Mouse (Mus musculus) CH12.LX (cell line): ENCODE results near the gene Pum2. TPM values are rescaled to one million over a fixed set of nuclear protein-coding genes. Genes with fewer than 3 reads are reported as not detected.

Source experiments
- DNase-seq: peaks from one replicate; pipeline ENCODE4 v3.0.0-alpha.2; 2013; ENCODE audit errors: extremely low read depth
- H3K27ac ChIP-seq: 2 replicates; pipeline ENCODE4 v1.5.1; 2012; ENCODE audit warnings: low read depth, mild to moderate bottlenecking, control low read depth, moderate library complexity; ENCODE audit not compliant: insufficient read depth
- H3K27me3 ChIP-seq: replicated peaks from 2 replicates; pipeline ENCODE3; 2012; ENCODE audit warnings: inconsistent platforms
- H3K36me3 ChIP-seq, 2 experiments: replicated peaks in 1 of 2; 2 replicates each; pipeline versions ENCODE3 to v1.6.1; 2012; ENCODE audit warnings: inconsistent platforms in 1 of 2, low read length in 1 of 2, mild to moderate bottlenecking in 1 of 2, mixed read lengths in 1 of 2, moderate library complexity in 1 of 2; ENCODE audit not compliant: control insufficient read depth in 1 of 2, insufficient read depth in 1 of 2
- H3K4me1 ChIP-seq, 2 experiments: 2 replicates each; pipeline ENCODE4 v1.6.1; 2012; ENCODE audit warnings: inconsistent platforms in 1 of 2, moderate library complexity in 1 of 2; ENCODE audit not compliant: insufficient read depth in 2 of 2, control insufficient read depth in 1 of 2
- H3K4me2 ChIP-seq: 2 replicates; pipeline ENCODE4 v1.6.1; 2012; ENCODE audit warnings: low read depth, mild to moderate bottlenecking, control low read depth; ENCODE audit not compliant: poor library complexity, insufficient read depth, severe bottlenecking
- H3K4me3 ChIP-seq, 3 experiments: fragments of 150-350 bp in 1 of 3; sonication (generic) in 1 of 3; replicated peaks in 1 of 3; 2 replicates each; pipeline versions ENCODE3 to v1.5.1; 2011 to 2012; ENCODE audit warnings: low read depth in 2 of 3, low read length in 2 of 3, mild to moderate bottlenecking in 2 of 3, moderate library complexity in 2 of 3, control low read depth in 1 of 3, improper control_type of control experiment in 1 of 3, inconsistent platforms in 1 of 3, mixed read lengths in 1 of 3; ENCODE audit not compliant: poor library complexity in 1 of 3
- H3K79me2 ChIP-seq: replicated peaks from 2 replicates; pipeline ENCODE4 v1.6.1; 2012; ENCODE audit warnings: mild to moderate bottlenecking, moderate library complexity; ENCODE audit not compliant: control insufficient read depth, poor library complexity, insufficient read depth, severe bottlenecking; ENCODE audit errors: extremely low read depth
- H3K9ac ChIP-seq: 2 replicates; pipeline ENCODE4 v1.6.1; 2012; ENCODE audit warnings: low read depth, mild to moderate bottlenecking, control low read depth, moderate library complexity; ENCODE audit not compliant: insufficient read depth
- H3K9me3 ChIP-seq: replicated peaks from 2 replicates; pipeline ENCODE3; 2012; ENCODE audit warnings: low read length, inconsistent platforms, mixed read lengths
- CHD2 ChIP-seq: IDR thresholded peaks from 2 replicates; pipeline ENCODE4 v1.6.1; 2011; ENCODE audit warnings: low read length, improper control_type of control experiment
- CTCF ChIP-seq, 2 experiments: IDR thresholded peaks in 1 of 2; conservative IDR thresholded peaks in 1 of 2; 2 replicates each; pipeline ENCODE4 v1.5.1; 2011 to 2012; ENCODE audit warnings: low read depth in 2 of 2, low read length in 2 of 2, improper control_type of control experiment in 1 of 2, inconsistent platforms in 1 of 2, mild to moderate bottlenecking in 1 of 2, moderate library complexity in 1 of 2
- ELF1 ChIP-seq: IDR thresholded peaks from 2 replicates; pipeline ENCODE4 v1.6.1; 2014; ENCODE audit warnings: low read depth, mild to moderate bottlenecking, inconsistent platforms, low read length, improper control_type of control experiment
- EP300 ChIP-seq: IDR thresholded peaks from 2 replicates; pipeline ENCODE4 v1.6.1; 2011; ENCODE audit warnings: low read length, improper control_type of control experiment
- IRF4 ChIP-seq: IDR thresholded peaks from 2 replicates; pipeline ENCODE4 v1.6.1; 2014; ENCODE audit warnings: low read depth, mild to moderate bottlenecking, inconsistent platforms, low read length, improper control_type of control experiment
- MAX ChIP-seq: IDR thresholded peaks from 2 replicates; pipeline ENCODE4 v1.6.1; 2011; ENCODE audit warnings: low read length, improper control_type of control experiment
- MAZ ChIP-seq: IDR thresholded peaks from 2 replicates; pipeline ENCODE4 v1.6.1; 2012; ENCODE audit warnings: low read depth, mild to moderate bottlenecking, inconsistent platforms, low read length, improper control_type of control experiment, moderate library complexity
- MXI1 ChIP-seq: IDR thresholded peaks from 2 replicates; pipeline ENCODE4 v1.6.1; 2011; ENCODE audit warnings: mild to moderate bottlenecking, low read depth, low read length, improper control_type of control experiment
- MYC ChIP-seq: IDR thresholded peaks from 2 replicates; pipeline ENCODE4 v1.6.1; 2011; ENCODE audit warnings: low read depth, mild to moderate bottlenecking, improper control_type of control experiment, low read length
- NELFE ChIP-seq: IDR thresholded peaks from 2 replicates; pipeline ENCODE4 v1.6.1; 2011; ENCODE audit warnings: low read depth, low read length, improper control_type of control experiment
- NRF1 ChIP-seq: IDR thresholded peaks from 2 replicates; pipeline ENCODE4 v1.6.1; 2014; ENCODE audit warnings: low read depth, mild to moderate bottlenecking, inconsistent platforms, low read length, improper control_type of control experiment, moderate library complexity
- PAX5 ChIP-seq: IDR thresholded peaks from 2 replicates; pipeline ENCODE4 v1.6.1; 2012; ENCODE audit warnings: low read length, inconsistent platforms, mixed read lengths
- POLR2AphosphoS2 ChIP-seq: IDR thresholded peaks from 2 replicates; pipeline ENCODE4 v1.6.1; 2011; ENCODE audit warnings: low read depth, low read length, improper control_type of control experiment
- SIN3A ChIP-seq: IDR thresholded peaks from 2 replicates; pipeline ENCODE4 v1.6.1; 2012; ENCODE audit warnings: low read length, improper control_type of control experiment, inconsistent platforms
- TBP ChIP-seq: conservative IDR thresholded peaks from 2 replicates; pipeline ENCODE4 v1.6.1; 2011; ENCODE audit warnings: low read depth, low read length, improper control_type of control experiment
- UBTF ChIP-seq: IDR thresholded peaks from 2 replicates; pipeline ENCODE4 v1.6.1; 2012; ENCODE audit warnings: low read depth, mild to moderate bottlenecking, inconsistent platforms, low read length, improper control_type of control experiment, moderate library complexity
- ZKSCAN1 ChIP-seq: IDR thresholded peaks from 2 replicates; pipeline ENCODE4 v1.6.1; 2012; ENCODE audit warnings: low read depth, inconsistent platforms, low read length, improper control_type of control experiment, borderline replicate concordance
- dilution Hi-C: fragments of 300-500 bp; cut with MboI; formaldehyde crosslinking; loops from 2 replicates; pipeline ENCODE4 v1.14.3; 2020; ENCODE audit warnings: low sequenced_read_pairs; ENCODE audit not compliant: extremely low pct_unique_long_range_greater_than_20kb, extremely low pct_ligation_motif_present
- in situ Hi-C: fragments of 300-500 bp; cut with MboI; formaldehyde crosslinking; loops from 3 replicates; pipeline ENCODE4 v1.14.3; 2019; ENCODE audit warnings: low sequenced_read_pairs, low pct_ligation_motif_present, low pct_unique_long_range_greater_than_20kb, mixed read lengths
- polyA plus RNA-seq: library from polyadenylated mRNA; unstranded; fragments of >175 nt; gene quantifications from 2 replicates; pipeline ENCODE4 v1.2.1, GENCODE M21; 2012; ENCODE audit warnings: low read depth; ENCODE audit not compliant: insufficient read length
- total RNA-seq, 2 experiments: library from RNA; depleted of rRNA; stranded (reverse); fragments of 300-350 nt in 1 of 2; fragments of >200 nt in 1 of 2; gene quantifications; 2 replicates each; pipeline ENCODE4 v1.2.3; 2012 to 2014

The Pum2 gene
- total and polyA plus RNA-seq, 3 experiments, result 52.9 to 90.2 (median 62.7) TPM

GRCm38 (mm10) chr12:8770946-8771843 lies 97.3 kb downstream of the Pum2 start, which contains the start of gene Sdc1 (continued):
- TF ChIP-seq TBP (no peak), POLR2AphosphoS2 (no peak), NRF1 (no peak), MAZ (no peak), ZKSCAN1 (no peak), SIN3A (no peak), CTCF (conservative IDR thresholded peaks at IDR 0.05 in 1 of 2, IDR thresholded peaks at IDR 0.05 in 1 of 2; ENCODE audit: low read depth in 2 of 2, low read length in 2 of 2) (peak in 1 of 2 experiments; percentile 36; a peak in 2 of 4 replicates), ELF1 (no peak), CHD2 (no peak), NELFE (no peak), PAX5 (no peak), MAX (no peak), UBTF (no peak), IRF4 (no peak)

DNA sequence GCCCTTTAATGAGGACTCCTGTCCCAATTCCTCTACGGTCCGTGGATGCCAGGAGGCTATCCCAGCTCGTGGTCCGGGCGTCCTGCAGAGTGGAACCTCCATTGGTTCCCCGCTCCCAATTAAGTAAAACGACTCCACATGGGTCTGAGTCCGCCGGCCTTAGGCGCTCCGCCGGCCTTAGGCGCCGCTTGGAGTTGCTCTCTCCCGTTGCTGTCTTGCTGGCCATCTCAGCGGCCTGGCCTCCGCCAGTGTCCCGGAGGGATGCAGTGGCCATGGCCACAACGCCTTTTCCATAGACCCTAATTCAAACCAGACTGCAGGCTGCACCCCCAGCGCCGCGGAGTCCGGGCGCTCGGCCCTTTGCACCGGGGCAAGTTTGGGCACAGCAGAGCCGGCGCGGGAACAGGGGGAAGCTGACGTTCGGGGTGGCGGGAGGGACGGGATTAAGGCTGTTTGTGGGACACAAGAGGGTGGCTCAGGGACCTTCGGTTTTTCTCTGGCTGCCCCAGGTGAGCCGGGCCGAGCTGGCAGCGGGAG lies 98.0 kb downstream of the Pum2 start:
- Histone ChIP-seq H3K9ac (peak overlapping the region; percentile 21; the same call in 1 of the 2 replicates), H3K9me3 (peaks cover 4% of the 10 kb centered on the region), H3K4me1 (peaks cover 0 to 10% of the 10 kb centered on the region in 2 experiments; a peak in 2 of 4 replicates), H3K36me3 (no peaks in the 10 kb centered on the region), H3K4me2 (peak overlapping the region; percentile 53), H3K4me3 (peak overlapping the region; percentile 34 to 58 (median 51)), H3K79me2 (no peaks in the 10 kb centered on the region), H3K27me3 (peaks cover 13% of the 10 kb centered on the region), H3K27ac (no peak overlapping the region)
- no peak for DNase-seq
- in situ Hi-C loops, result loop anchor here (10.0 kb wide), 1 partner anchor 243 kb away; no protein-coding TSS in a partner anchor
- dilution Hi-C loops, result no loop called here
- TF ChIP-seq MYC (no peak), EP300 (no peak), SIN3A (0 out of 2 replicates have a peak, but pooled peaks have one; percentile 8), MXI1 (peak; percentile 9; the same call in 1 of the 2 replicates)
